Mouse (Mus musculus): ENCODE results near the gene Uspl1.

Gene Uspl1

DNA sequence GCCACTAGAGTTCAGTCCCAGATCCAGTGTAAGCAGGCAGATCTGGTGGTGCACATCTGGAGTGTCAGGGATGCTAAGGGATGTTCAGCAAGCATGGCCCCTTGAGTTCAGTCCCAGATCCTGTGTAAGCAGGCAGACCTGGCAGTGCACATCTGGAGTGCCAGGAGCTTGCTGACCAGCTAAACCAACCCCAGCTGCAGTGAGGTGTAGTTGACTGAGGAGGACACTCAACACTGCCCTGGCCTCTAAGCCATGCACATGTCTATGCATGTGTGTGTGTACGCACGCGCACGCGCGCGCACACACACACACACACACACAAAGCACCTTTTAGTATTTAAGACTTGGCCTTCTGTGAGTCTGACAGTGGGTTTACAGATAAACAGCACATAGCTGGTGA is 31.4 kb downstream of the Uspl1 start:
- DNase-seq: no peak

GRCm38 (mm10) chr5:149217524-149218357 is 33.6 kb downstream of the Uspl1 start:
- DNase-seq: no peak

DNA sequence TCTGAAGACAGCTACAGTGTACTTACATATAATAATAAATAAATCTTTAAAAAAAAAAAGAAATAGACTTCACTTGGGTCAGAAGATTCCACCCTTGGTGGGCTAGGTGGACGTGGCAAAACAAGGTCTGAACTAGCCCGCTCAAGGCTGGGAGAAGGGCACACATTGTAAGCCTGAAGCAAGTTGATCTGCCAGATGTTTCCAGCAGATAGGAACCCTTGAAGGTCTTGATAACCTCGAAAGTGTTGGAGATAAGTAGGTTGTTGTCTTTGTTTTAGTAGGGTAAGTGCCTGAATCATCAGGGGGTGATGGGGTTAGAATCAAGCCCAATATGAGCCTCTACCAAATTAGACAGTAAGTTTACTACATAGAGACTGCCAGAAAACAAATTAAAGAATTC is 35.3 kb downstream of the Uspl1 start:
- DNase-seq: no peak

DNA sequence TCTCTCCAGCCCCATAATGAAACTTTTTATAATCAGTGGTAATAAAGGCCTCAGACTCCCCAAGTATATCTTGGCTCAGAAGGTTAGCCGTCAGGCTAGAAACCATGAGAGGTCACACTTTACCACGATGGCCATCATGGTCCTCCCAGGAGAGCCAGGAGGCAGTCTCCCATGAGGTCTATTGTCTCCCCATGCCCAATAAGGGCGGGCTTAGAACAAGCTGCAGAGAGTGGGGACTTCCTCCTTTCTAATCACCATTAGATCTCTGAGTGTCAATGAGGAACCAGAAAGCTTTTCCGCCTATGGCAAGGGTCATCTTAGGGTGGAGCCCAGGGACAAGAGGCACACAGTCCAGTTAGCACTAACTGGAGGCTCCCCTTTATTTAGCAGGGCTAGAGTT is 37.2 kb downstream of the Uspl1 start:
- no peak for DNase-seq

DNA sequence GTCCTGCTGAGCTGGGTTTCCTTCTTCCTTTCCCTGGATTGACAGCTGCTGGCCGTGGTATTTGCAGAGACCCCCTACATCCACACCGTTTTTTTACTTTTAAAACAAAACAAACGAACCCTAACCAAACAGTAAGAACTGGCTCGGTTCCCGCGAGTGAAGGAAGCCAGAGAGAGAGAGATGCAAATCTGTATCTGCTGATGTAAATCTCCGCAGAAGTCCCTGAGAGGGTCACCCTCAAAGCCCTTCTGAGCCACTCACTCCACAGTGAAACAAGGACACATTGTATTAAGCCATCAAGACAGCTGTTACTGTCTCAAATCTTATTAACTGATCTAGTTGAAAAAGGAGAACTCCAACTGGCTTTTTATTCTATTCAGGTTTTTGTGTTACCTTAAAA is 40.5 kb downstream of the Uspl1 start:
- no peak for DNase-seq

GRCm38 (mm10) chr5:149228700-149229618 is 44.8 kb downstream of the Uspl1 start:
- peak; percentile 96 for DNase-seq

- no peak for DNase-seq
Observed at GRCm38 (mm10) chr5:149229619-149230339, 45.6 kb downstream of the Uspl1 start.

DNA sequence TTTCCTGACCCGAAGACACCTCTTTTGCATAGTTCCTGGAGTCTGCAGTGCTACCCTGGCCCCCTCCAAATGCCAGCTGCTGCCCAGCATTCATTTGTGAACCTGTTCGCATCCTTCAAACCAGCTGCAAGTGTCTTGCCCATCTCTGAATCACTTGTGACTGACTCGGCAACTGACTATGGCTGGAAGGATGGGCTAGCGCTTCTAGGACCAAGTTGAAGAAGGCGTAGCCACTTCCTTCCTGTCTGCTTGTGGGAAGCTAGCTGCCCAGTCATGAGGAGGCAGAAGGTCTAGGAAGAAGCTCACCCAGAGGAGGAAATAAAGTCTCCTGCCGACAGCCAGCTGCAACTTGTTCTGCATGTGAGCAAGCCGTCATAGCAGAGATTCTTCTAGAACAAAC is 50.9 kb downstream of the Uspl1 start:
- peak; percentile 53 for DNase-seq

- DNase-seq: no peak
Observed at GRCm38 (mm10) chr5:149237221-149237950, 53.2 kb downstream of the Uspl1 start.

GRCm38 (mm10) chr5:149242467-149242866 is 58.3 kb downstream of the Uspl1 start:
- DNase-seq: no peak

GRCm38 (mm10) chr5:149243053-149243452 is 58.9 kb downstream of the Uspl1 start:
- no peak for DNase-seq

DNA sequence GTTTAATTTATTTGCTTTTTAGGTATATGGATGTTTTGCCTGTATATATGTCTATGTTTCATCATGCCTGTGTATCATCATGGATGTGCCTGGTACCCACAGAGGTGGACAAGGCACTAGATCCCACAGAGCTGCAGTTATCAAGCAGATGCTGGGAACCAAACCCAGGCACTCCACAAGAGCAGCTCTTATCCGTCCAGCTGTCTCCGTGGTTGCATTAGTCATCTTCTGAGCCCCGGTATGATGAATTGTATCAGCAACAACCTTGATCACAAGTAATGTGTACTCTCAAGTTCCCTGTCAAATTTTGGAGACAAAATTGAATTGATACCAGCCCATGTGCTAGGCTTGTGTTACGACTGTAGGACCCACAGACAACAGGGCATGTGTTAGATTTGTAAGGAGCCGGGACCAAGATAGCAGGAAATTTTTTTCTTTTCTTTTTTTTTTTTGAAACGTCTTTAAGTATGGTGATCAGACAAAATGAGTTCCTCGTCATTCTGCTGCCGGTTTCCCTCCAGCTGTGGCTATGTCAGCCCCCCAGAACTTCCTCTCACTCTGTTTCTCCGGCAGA is 61.3 kb downstream of the Uspl1 start:
- DNase-seq: no peak

DNA sequence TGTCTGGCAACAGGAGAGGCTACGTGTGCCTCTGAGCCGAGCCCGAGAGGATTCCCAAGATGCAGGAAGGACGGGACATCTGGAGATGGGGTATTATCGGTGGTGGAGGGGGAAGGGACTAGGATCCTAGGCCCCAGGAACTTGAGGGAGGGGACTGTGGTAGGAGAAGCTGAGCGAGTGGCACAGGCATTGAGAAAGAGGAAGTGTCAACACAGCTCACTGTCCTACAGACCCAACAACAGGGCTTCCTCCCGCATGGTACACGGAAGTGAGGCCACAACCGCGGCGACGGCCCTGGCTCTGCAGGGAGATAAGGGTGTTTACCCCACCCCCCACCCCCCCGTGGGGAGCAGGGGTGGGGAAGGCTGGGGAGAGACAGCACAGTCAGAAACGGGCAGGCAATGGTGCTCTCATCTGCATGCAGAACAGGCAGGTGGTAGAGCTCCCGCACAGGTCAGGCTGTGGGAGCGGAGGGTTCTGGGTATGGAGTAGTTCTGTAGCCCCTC is 61.9 kb downstream of the Uspl1 start:
- DNase-seq: peak; percentile 84

DNA sequence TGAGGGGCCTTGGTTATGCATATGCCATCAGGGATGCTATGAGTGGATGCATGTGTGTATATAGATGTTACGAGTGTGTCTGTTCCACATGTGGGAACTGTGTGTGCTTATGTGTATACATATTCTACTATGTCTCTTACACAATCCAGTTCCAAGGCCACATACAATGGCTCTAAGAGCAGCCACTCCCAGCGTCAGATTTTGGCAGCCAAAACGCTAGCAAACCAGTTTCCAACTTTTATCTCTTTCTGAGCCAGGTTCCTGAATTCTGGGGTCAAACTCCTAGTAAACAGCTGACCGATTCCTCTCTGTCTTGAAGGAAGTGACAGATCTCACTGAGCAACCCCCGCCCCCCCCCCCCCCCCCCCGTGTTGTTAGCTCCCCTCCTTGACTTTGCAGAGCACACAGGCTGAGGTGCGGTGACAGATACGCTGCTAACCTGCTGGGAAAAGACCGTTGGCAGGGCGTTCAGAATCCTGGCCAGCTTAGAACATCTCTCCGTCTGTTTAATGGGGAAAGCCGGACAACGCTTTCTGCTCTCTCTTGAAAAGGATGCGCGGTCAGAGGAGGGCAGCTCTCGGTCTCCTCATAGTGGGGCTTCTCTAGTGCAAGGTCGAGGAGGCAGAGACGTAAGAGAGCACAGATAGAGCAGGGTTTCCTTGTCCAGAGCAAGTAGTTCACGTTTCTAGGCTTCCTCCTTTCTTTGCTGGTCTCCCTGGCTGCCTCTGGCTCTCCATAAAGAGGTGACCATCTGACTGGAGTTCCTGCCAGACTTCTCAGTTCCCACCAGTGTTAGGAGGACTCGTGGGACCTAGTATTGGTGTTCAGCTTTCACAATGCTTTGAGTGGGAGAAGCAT is 63.1 kb downstream of the Uspl1 start:
- no peak for DNase-seq

DNA sequence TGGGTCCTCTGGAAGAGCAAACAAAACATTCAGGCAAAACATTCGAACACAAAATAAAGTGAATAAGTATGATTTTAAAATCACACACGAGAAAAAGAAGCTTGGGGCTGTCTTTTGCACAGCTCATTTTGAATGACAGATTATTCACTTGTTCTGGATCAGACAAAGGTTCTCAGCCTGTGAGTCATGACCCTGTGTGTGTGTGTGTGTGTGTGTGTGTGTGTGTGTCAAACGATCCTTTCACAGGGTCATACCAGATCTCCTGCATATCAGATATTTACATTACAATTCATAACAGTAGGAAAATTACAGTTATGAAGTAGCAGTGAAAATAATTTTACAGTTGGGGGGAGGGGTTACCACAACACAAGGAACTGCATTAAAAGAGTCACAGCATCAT is 68.2 kb downstream of the Uspl1 start:
- DNase-seq: no peak

GRCm38 (mm10) chr5:149253491-149253890 is 69.3 kb downstream of the Uspl1 start:
- DNase-seq: no peak

GRCm38 (mm10) chr5:149255522-149255921 is 71.4 kb downstream of the Uspl1 start:
- DNase-seq: no peak

- peak; percentile 44 for DNase-seq
Observed at GRCm38 (mm10) chr5:149257518-149258281, 73.5 kb downstream of the Uspl1 start.

GRCm38 (mm10) chr5:149259093-149259492 is 74.9 kb downstream of the Uspl1 start:
- no peak for DNase-seq

DNA sequence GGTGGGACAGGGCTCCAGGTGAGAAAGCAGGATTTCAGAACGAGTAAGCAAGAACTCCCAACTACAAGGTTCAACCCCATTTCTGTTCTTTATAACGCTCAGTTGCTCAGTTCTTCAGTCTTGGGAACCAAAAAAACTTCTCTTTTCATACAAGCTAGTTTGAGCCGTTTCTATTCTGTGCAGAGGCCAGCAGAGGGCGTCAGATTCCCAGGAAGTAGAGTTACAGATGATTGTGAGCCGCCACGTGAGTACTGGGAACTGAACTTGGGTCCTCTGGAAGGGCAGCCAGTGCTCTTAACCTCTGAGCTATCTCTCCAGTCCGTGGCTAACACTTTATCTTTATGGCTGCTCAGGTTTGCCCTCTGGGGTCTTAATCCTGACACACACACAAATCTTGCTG is 77.3 kb downstream of the Uspl1 start:
- no peak for DNase-seq

Data from thymus, postnatal 25 days (tissue).